Mouse (Mus musculus): ENCODE measurements around the gene Tmem214.

- TF ChIP-seq POLR2A (IDR thresholded peaks at IDR 0.05; ENCODE audit: insufficient read depth, low read length) (no peak), CTCF (IDR thresholded peaks at IDR 0.05; ENCODE audit: low read depth, low read length) (no peak), EP300 (IDR thresholded peaks at IDR 0.05; ENCODE audit: insufficient read depth, low read depth, low read length) (no peak)
These were observed 3.5 kb upstream of the Tmem214 start for GRCm38 (mm10) chr5:30864322-30864721.
